13 mouse cellular contexts compared by ENCODE assay signal in the genomic region with DNA sequence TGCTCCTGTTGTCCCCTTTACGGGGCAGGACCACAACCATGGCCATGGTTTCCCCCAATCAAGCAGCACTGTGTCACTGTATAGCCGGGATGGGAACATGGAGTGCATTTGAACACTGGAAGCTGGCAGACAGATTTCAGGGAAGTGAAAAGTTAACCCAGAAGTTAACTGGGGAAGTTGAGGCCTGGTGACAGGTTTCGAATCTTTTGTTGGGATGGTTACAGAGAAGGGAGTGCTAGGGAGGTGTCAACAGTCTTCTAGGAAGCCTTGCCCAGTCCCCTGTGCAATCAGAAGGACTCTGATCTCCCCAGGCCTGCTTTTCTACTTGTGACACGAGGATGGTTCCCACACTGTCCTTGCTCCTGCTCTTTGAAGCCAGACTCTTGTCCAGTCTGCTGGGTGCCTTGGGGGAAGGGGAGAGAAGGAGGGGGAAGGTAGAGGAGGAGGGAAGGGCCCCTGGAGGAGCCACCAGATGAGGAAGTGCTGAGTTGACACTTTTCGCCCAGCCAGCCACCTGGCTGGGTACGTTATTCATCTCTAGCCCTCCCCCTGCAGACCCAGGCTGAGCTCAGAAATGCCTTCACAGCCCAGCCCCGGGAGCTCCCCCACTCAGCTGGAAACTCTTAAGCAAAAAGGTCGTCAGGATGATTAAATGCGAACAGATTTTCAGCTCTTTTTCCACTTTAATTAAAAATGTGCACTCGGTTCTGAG. TPM values are rescaled to one million over a fixed set of nuclear protein-coding genes. Genes with fewer than 3 reads are reported as not detected.
DNase-seq lines count a peak whose midpoint lies in the region; ATAC-seq lines count a peak whose summit lies in the region.
"Had no signal": no experiment of that assay in that cellular context is flagged by ENCODE, and none has a peak within 500 bp of the region (broad histone marks: within the 10 kb centered on the region; RNA-seq: fewer than 3 reads in every experiment).

No protein-coding gene starts in this region.

- no peak overlapping the region for H3K4me3 ChIP-seq in forebrain, embryonic 11.5 days (ENCODE audit: low read depth, low read length)
- H3K4me3 ChIP-seq in forebrain, embryonic 15.5 days, result no peak overlapping the region
- H3K4me3 ChIP-seq: forebrain, embryonic 12.5 days; liver, embryonic 15.5 days had no signal

- H3K9ac ChIP-seq in forebrain, embryonic 11.5 days (ENCODE audit: low read length), result no peak overlapping the region
- H3K9ac ChIP-seq in forebrain, embryonic 15.5 days (replicated peaks), result no peak overlapping the region
- H3K9ac ChIP-seq: forebrain, embryonic 12.5 days; liver, embryonic 15.5 days had no signal

- no peak overlapping the region for H3K27ac ChIP-seq in forebrain, embryonic 11.5 days (ENCODE audit: low read depth, low read length)
- H3K27ac ChIP-seq in forebrain, embryonic 15.5 days (replicated peaks), result no peak overlapping the region
- H3K27ac ChIP-seq: forebrain, embryonic 12.5 days; liver, embryonic 15.5 days had no signal

- ATAC-seq in forebrain, embryonic 11.5 days (replicated peaks; ENCODE audit: low FRiP score), result no peak
- ATAC-seq in forebrain, embryonic 15.5 days (replicated peaks), result no peak
- peak; percentile 86 for ATAC-seq in megakaryocyte, adult 5-6 weeks (ENCODE audit: poor library complexity, severe bottlenecking)

- peaks cover 7% of the 10 kb centered on the region; the same call in 1 of the 2 replicates for H3K4me1 ChIP-seq in forebrain, embryonic 11.5 days (replicated peaks; ENCODE audit: control insufficient read depth, insufficient read depth, low read length)
- H3K4me1 ChIP-seq in forebrain, embryonic 15.5 days, result peaks cover 23% of the 10 kb centered on the region

- intact Hi-C loops in gastrocnemius, postnatal 36 days (cut with DNase I), result no loop called here

- no peaks in the 10 kb centered on the region for H3K9me3 ChIP-seq in forebrain, embryonic 11.5 days (ENCODE audit: control insufficient read depth, low read length)
- no peaks in the 10 kb centered on the region for H3K9me3 ChIP-seq in forebrain, embryonic 15.5 days
- H3K9me3 ChIP-seq: forebrain, embryonic 12.5 days; liver, embryonic 15.5 days had no signal

- H3K4me2 ChIP-seq in forebrain, embryonic 11.5 days (ENCODE audit: low read depth, low read length, severe bottlenecking), result no peak overlapping the region
- no peak overlapping the region for H3K4me2 ChIP-seq in forebrain, embryonic 15.5 days (replicated peaks)
- H3K4me2 ChIP-seq: forebrain, embryonic 12.5 days; liver, embryonic 15.5 days had no signal

- peak; percentile 48 for DNase-seq in forebrain, embryonic 11.5 days (ENCODE audit: low spot score)
- peak; percentile 45 for DNase-seq in thymus, postnatal 0 days (ENCODE audit: low spot score)
- no peak for DNase-seq in thymus, adult 18-20 months
- no peak for DNase-seq in gastrocnemius, postnatal 36 days
- no peak for DNase-seq in layer of hippocampus, adult 11-12 months (ENCODE audit: low spot score)
- no peak for DNase-seq in spleen, postnatal 36 days (ENCODE audit: low spot score in 2 of 2)
- DNase-seq: B cell, adult 2 months; cerebellum, postnatal 10 days; heart, adult 18-20 months had no signal

- no peaks in the 10 kb centered on the region for H3K36me3 ChIP-seq in forebrain, embryonic 11.5 days (ENCODE audit: control insufficient read depth, insufficient read depth, low read length)
- no peaks in the 10 kb centered on the region for H3K36me3 ChIP-seq in forebrain, embryonic 15.5 days
- H3K36me3 ChIP-seq: forebrain, embryonic 12.5 days; liver, embryonic 15.5 days had no signal

- H3K27me3 ChIP-seq in forebrain, embryonic 11.5 days (ENCODE audit: control insufficient read depth, insufficient read depth, low read length), result peaks cover 33% of the 10 kb centered on the region
- H3K27me3 ChIP-seq in forebrain, embryonic 15.5 days, result peaks cover 22% of the 10 kb centered on the region; the same call in 1 of the 2 replicates

- WGBS in forebrain, embryonic 11.5 days, result 23% methylated on average over 10 of the region's 10 CpGs
- 28% methylated on average over 10 of the region's 10 CpGs for WGBS in forebrain, embryonic 15.5 days

RNA-seq across cellular contexts. Expression of gene Ngfr, which starts 8.1 kb away (rescaled TPM):
- polyA plus RNA-seq in forebrain, embryonic 11.5 days (2014; fragmentation: Nextera tagmentation; extraction: Ambion mirVana), result 10.5 and 11.5 TPM in 2 replicates
- polyA plus RNA-seq in forebrain, embryonic 15.5 days (2015; fragmentation: Nextera tagmentation; extraction: Ambion mirVana), result 6.1 and 7.9 TPM in 2 replicates
- polyA plus RNA-seq in thymus, postnatal 0 days (2015; fragmentation: Nextera tagmentation; extraction: Ambion mirVana), result 1.1 and 1.2 TPM in 2 replicates
- 0.27 and 0.47 TPM in 2 replicates for total RNA-seq in megakaryocyte, adult 5-6 weeks (2015)
- 0.08 and 0.40 TPM in 2 replicates for total RNA-seq in megakaryocyte, adult 5-6 weeks (2017)
- total RNA-seq in gastrocnemius, postnatal 36 days (2021), result under 1 TPM; 0.27 to 0.48 TPM

Comparison
In these comparisons a context has a peak if more than half of its experiments do, and no peak if none do; other contexts are left out.
1. DNase-seq: peak in forebrain, embryonic 11.5 days (single experiment) and thymus, postnatal 0 days (single experiment); none in thymus, adult 18-20 months (0 of 2), gastrocnemius, postnatal 36 days (0 of 2), layer of hippocampus, adult 11-12 months (single experiment) and spleen, postnatal 36 days (0 of 2).